Mouse (Mus musculus) frontal cortex, adult (tissue): ENCODE results near the gene H2-T24.
"Not testable (repeated sequence)": the region's sequence is repeated elsewhere in the genome, so short reads cannot be mapped to it uniquely, and the experiment has no call there.

ENCODE experiments used
- ATAC-seq: cut with Nextera tagmentation; 2 replicates; pipeline ENCODE4 v1.9.2; 2017; ENCODE audit warnings: mild to moderate bottlenecking, moderate library complexity, mixed read lengths; ENCODE audit not compliant: low TSS enrichment

Gene H2-T24

GRCm38 (mm10) chr17:36023710-36024654 is 3.6 kb upstream of the H2-T24 start:
- peak; percentile 74 for ATAC-seq

- ATAC-seq, result no peak
These were observed 2.6 kb upstream of the H2-T24 start for GRCm38 (mm10) chr17:36022922-36023321.

GRCm38 (mm10) chr17:36022098-36022497 is 1.7 kb upstream of the H2-T24 start:
- no peak for ATAC-seq

DNA sequence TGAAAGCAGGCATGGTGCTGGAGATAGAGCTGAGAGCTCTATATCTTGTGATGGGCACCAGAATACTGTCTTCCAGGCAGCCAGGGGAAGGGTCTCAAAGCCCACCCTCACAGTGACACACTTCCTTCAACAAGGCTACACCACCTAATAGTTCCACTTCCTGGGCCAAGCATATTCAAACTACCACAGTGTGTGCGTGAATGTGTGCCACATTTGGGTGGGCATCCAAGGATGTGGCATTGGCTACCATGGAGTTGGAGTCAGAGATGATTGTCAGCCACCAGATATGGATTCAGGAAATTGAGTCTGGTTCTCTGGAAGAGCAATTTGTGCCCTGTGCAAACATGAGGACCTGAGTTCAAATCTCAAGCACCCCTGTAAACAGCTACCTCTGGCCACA is 949 bp upstream of the H2-T24 start:
- no peak for ATAC-seq

DNA sequence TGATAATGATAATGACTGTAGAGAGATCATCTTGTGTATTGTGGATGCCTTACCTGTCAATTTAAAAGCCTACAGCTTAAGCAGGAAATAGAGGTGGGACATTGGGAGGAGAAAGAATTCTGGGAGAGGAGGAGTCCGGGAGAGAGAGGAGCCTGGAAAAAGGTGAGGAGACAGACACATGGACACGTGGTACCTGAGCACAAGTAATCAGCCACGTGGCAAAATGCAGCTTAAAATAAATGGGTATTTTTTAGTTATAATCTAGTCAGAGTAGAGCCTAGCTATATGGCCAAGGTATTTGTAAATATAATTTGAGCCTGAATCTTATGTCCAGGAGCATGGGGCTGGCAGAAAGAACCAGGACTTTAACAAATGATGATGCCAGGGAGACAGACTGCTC is 841 bp downstream of the H2-T24 start:
- ATAC-seq, result no peak

DNA sequence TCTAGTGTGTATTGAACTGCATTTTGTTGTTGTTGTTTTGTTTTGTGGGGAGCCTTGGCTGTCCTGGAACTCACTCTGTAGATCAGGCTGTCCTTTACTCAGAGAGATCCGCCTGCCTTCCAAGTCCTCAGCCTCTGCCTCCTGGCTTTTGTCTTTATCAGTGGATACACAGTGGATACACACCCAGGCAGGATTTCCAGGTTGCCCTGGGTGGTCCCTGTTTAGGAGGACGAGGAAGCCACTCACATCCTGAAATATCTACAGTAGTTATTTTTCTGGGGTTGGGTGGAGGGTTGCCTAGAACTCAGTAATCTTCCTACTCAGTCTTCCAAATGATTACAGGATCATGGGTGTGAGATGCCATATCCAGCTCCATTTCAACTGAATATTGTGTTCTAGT is 1.4 kb downstream of the H2-T24 start:
- ATAC-seq, result no peak

GRCm38 (mm10) chr17:36017046-36017445 is 3.3 kb downstream of the H2-T24 start:
- ATAC-seq, result 0 out of 2 replicates have a peak, but pooled peaks have one; percentile 9

- no peak for ATAC-seq
These were observed 5.4 kb downstream of the H2-T24 start for GRCm38 (mm10) chr17:36014977-36015376.

DNA sequence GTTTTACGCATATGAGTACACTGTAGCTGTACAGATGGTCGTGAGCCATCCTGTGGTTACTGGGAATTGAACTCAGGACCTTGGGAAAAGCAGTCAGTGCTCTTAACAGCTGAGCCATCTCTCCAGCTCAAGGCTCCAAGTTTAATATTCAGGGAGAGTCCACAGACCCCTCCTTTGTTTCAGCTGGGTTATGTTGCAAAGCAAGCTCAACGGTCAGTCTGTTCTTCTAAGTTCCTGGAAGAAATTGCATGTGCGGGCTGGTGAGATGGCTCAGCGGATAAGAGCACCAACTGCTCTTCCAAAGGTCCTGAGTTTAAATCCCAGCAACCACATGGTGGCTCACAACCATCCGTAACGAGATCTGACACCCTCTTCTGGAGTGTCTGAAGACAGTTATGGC is 16.0 kb downstream of the H2-T24 start:
- ATAC-seq, result not testable (repeated sequence)

DNA sequence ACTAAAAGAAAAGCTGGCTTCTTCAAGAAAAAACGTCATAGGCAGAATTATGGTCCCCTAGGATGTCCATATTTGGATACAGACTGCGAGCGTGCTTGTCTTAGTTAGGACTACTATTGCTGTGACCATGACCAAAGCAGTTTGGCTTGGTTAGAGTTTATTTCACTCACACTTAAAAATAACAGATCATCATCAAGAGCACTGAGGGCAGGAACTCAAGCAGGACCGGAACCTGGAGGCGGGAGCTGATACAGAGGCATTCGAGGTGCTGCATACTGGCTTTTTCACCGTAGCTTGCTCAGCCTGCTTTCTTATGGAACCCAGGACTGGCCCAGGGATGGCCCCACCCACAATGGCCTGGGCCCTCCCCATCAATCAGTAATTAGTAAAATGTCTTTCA is 17.0 kb downstream of the H2-T24 start:
- no peak for ATAC-seq

- ATAC-seq, result peak; percentile 60
These were observed 18.4 kb downstream of the H2-T24 start for GRCm38 (mm10) chr17:36001966-36002365.

GRCm38 (mm10) chr17:36001121-36001897 is 19.1 kb downstream of the H2-T24 start:
- peak; percentile 11; the same call in 1 of the 2 replicates for ATAC-seq

GRCm38 (mm10) chr17:36000349-36000748 is 20.0 kb downstream of the H2-T24 start:
- no peak for ATAC-seq

DNA sequence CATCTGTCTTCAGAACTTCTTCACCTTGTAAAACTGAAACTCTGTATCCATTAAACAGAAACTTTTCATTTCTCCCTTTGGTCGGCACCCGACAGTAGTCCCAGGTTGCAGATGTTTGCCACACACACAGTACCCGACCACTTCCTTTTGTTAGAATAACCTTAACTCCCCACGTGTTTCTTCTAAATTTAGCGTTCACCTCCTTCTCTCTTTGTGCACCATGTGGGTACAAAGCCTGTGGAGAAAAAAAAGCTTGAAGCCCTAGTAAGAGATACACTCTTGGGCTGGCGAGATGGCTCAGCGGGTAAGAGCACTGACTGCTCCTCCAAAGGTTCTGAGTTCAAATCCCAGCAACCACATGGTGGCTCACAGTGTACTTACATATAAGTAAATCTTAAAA is 21.0 kb downstream of the H2-T24 start:
- no peak for ATAC-seq

GRCm38 (mm10) chr17:35998545-35999305 is 21.6 kb downstream of the H2-T24 start:
- no peak for ATAC-seq

- ATAC-seq, result no peak
These were observed 22.4 kb downstream of the H2-T24 start for GRCm38 (mm10) chr17:35997713-35998510.

- ATAC-seq, result peak; percentile 54
These were observed 23.4 kb downstream of the H2-T24 start for GRCm38 (mm10) chr17:35996949-35997348.

GRCm38 (mm10) chr17:35994879-35995240 is 25.5 kb downstream of the H2-T24 start:
- no peak for ATAC-seq

GRCm38 (mm10) chr17:35994175-35994878 is 26.0 kb downstream of the H2-T24 start:
- peak; percentile 70 for ATAC-seq

DNA sequence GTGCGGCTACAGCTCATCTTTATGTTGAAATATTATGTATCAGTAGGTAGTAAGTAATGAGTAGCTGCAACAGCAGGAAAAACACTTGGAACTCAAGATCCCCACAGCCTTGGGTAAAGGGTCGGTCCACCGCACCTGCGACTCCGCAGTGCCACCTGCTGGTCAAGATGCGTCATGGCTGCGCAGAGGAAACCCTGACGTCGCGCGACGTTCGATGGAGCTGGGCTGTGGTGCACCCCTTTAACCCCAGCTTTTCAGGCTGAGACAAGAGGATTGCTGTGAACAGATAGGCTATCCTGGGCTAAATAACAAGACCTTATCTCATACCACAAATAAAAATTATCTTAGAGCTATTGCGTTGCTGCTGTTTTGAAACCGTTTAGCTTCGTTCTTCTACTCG is 26.7 kb downstream of the H2-T24 start:
- ATAC-seq, result peak; percentile 58

DNA sequence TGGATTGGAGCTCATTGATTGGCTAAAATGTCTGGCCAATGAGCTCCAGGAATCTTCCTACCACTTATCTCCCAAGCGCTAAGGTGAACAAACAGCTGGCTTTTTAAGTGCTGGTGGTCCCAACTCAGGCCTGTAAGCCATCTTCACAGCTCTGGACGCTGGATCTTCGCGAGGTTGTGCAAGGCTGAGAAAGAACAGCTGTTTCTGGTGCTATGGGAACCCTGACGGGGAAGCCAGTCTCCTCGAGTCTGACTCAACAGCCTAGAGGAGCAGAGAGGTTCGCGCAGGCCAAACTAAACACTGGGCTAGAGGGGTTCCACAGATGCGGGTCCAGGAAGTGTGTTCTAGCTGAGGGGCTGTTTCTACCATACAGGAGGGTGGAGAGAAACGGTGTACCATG is 28.6 kb downstream of the H2-T24 start:
- no peak for ATAC-seq
